Comparison of ENCODE assay signal across 27 mouse cellular contexts in genomic region chr1:190142584-190142983, GRCm38 (mm10). TPM values are rescaled to one million over a fixed set of nuclear protein-coding genes. Genes with fewer than 3 reads are reported as not detected.
DNase-seq lines count a peak whose midpoint lies in the region; ATAC-seq and TF ChIP-seq lines count a peak whose summit lies in the region.
"Had no signal": no experiment of that assay in that cellular context is flagged by ENCODE, and none has a peak within 500 bp of the region (broad histone marks: within the 10 kb centered on the region; RNA-seq: fewer than 3 reads in every experiment).

No protein-coding gene starts in this region.

- TF ChIP-seq CTCF in layer of hippocampus, adult 2 months (conservative IDR thresholded peaks at IDR 0.05), result no peak

- H3K36me3 ChIP-seq in heart, embryonic 12.5 days, result peaks cover 40% of the 10 kb centered on the region
- peaks cover 36% of the 10 kb centered on the region for H3K36me3 ChIP-seq in hindbrain, embryonic 10.5 days
- no peaks in the 10 kb centered on the region for H3K36me3 ChIP-seq in hindbrain, embryonic 16.5 days (ENCODE audit: control insufficient read depth, insufficient read depth, low read length)
- H3K36me3 ChIP-seq: hindbrain, embryonic 13.5 days; liver, embryonic 12.5 days; neural tube, embryonic 15.5 days had no signal

- H3K4me3 ChIP-seq in heart, embryonic 12.5 days, result no peak overlapping the region
- H3K4me3 ChIP-seq in hindbrain, embryonic 10.5 days, result no peak overlapping the region
- no peak overlapping the region for H3K4me3 ChIP-seq in hindbrain, embryonic 16.5 days (ENCODE audit: low read length)
- H3K4me3 ChIP-seq in layer of hippocampus, adult 2 months, result no peak overlapping the region
- H3K4me3 ChIP-seq: forebrain, embryonic 13.5 days; hindbrain, embryonic 13.5 days; liver, embryonic 12.5 days; midbrain, embryonic 13.5 days; neural tube, embryonic 15.5 days had no signal

- H3K9me3 ChIP-seq in heart, embryonic 12.5 days (replicated peaks), result no peaks in the 10 kb centered on the region
- no peaks in the 10 kb centered on the region for H3K9me3 ChIP-seq in hindbrain, embryonic 10.5 days
- no peaks in the 10 kb centered on the region for H3K9me3 ChIP-seq in hindbrain, embryonic 16.5 days (ENCODE audit: control insufficient read depth, low read length)
- H3K9me3 ChIP-seq: forebrain, embryonic 13.5 days; hindbrain, embryonic 13.5 days; liver, embryonic 12.5 days; midbrain, embryonic 13.5 days; neural tube, embryonic 15.5 days had no signal

- no peak overlapping the region for H3K4me2 ChIP-seq in heart, embryonic 12.5 days
- H3K4me2 ChIP-seq in hindbrain, embryonic 16.5 days (ENCODE audit: low read length), result no peak overlapping the region
- H3K4me2 ChIP-seq: forebrain, embryonic 13.5 days; hindbrain, embryonic 13.5 days; liver, embryonic 12.5 days; midbrain, embryonic 13.5 days; neural tube, embryonic 15.5 days had no signal

- no peak; the same call in 1 of the 2 replicates for ATAC-seq in heart, embryonic 12.5 days (ENCODE audit: insufficient number of reproducible peaks, low FRiP score)
- ATAC-seq in hindbrain, embryonic 16.5 days, result no peak
- ATAC-seq: CD4-positive, CD25-positive, alpha-beta regulatory T cell, adult 4 months; forebrain, embryonic 13.5 days; inflammation-experienced regulatory T-cells, adult 6 months; liver, embryonic 12.5 days; liver, postnatal 0 days; midbrain, embryonic 13.5 days had no signal

- intact Hi-C loops in heart, postnatal 14 days (cut with DNase I), result loop anchor here (10.0 kb wide), 1 partner anchor 552 kb away; no protein-coding TSS in a partner anchor

- no peak for DNase-seq in heart, postnatal 14 days
- DNase-seq in hindbrain, embryonic 10.5 days (ENCODE audit: low spot score), result no peak
- no peak for DNase-seq in layer of hippocampus, adult 2 months (ENCODE audit: low spot score in 2 of 2)
- no peak for DNase-seq in layer of hippocampus, adult 9-11 months
- DNase-seq: adrenal gland, postnatal 14 days; cerebellum, adult 11 months; cerebellum, adult 9-10 months; cerebellum, postnatal 36 days; gastrocnemius, postnatal 10 days; kidney, adult 18-20 months; kidney, postnatal 14 days; left cerebral cortex, postnatal 4 days; liver, postnatal 0 days; lung, postnatal 36 days; retina, postnatal 1 day; right cerebral cortex, postnatal 14 days; thymus, postnatal 4 days had no signal

- no peak overlapping the region for H3K9ac ChIP-seq in heart, embryonic 12.5 days
- no peak overlapping the region for H3K9ac ChIP-seq in hindbrain, embryonic 16.5 days (ENCODE audit: low read depth, low read length)
- H3K9ac ChIP-seq: forebrain, embryonic 13.5 days; hindbrain, embryonic 13.5 days; liver, embryonic 12.5 days; liver, postnatal 0 days; midbrain, embryonic 13.5 days; neural tube, embryonic 15.5 days had no signal

- H3K4me1 ChIP-seq in heart, embryonic 12.5 days (replicated peaks), result peaks cover 49% of the 10 kb centered on the region
- H3K4me1 ChIP-seq in hindbrain, embryonic 10.5 days (replicated peaks), result peaks cover 59% of the 10 kb centered on the region
- peaks cover 8% of the 10 kb centered on the region; the same call in 1 of the 2 replicates for H3K4me1 ChIP-seq in hindbrain, embryonic 16.5 days (ENCODE audit: control insufficient read depth, insufficient read depth, low read depth, low read length)
- H3K4me1 ChIP-seq: liver, embryonic 12.5 days had no signal

- 29% methylated on average over 4 of the region's 4 CpGs for WGBS in heart, embryonic 12.5 days
- WGBS in hindbrain, embryonic 10.5 days, result 41% methylated on average over 4 of the region's 4 CpGs
- 55% methylated on average over 4 of the region's 4 CpGs for WGBS in hindbrain, embryonic 16.5 days

- H3K27me3 ChIP-seq in heart, embryonic 12.5 days (replicated peaks), result no peaks in the 10 kb centered on the region
- H3K27me3 ChIP-seq in hindbrain, embryonic 10.5 days (ENCODE audit: insufficient read depth, poor library complexity, severe bottlenecking), result peaks cover 4% of the 10 kb centered on the region; the same call in 1 of the 2 replicates
- no peaks in the 10 kb centered on the region; the same call in 1 of the 2 replicates for H3K27me3 ChIP-seq in hindbrain, embryonic 16.5 days (replicated peaks; ENCODE audit: control insufficient read depth, insufficient read depth, low read length)
- H3K27me3 ChIP-seq: liver, embryonic 12.5 days; midbrain, embryonic 13.5 days; neural tube, embryonic 15.5 days had no signal

- H3K27ac ChIP-seq in heart, embryonic 12.5 days (ENCODE audit: poor library complexity, severe bottlenecking), result peak overlapping the region; percentile 94
- H3K27ac ChIP-seq in hindbrain, embryonic 10.5 days, result peak overlapping the region; percentile 50; the same call in 1 of the 2 replicates
- no peak overlapping the region for H3K27ac ChIP-seq in hindbrain, embryonic 16.5 days (ENCODE audit: low read depth, low read length)
- H3K27ac ChIP-seq in layer of hippocampus, adult 2 months, result peak overlapping the region; percentile 63
- H3K27ac ChIP-seq: forebrain, embryonic 13.5 days; hindbrain, embryonic 13.5 days; liver, embryonic 12.5 days; midbrain, embryonic 13.5 days; neural tube, embryonic 15.5 days had no signal

RNA-seq across cellular contexts. Expression of gene Prox1, which starts 27.9 kb away (rescaled TPM):
- polyA plus RNA-seq in heart, embryonic 12.5 days (2016; fragmentation: Nextera tagmentation; extraction: Ambion mirVana), result 26.5 and 29.6 TPM in 2 replicates
- 10 to 100 TPM; 39.5 to 43.6 TPM for total RNA-seq in heart, postnatal 14 days (2021)
- 7.5 and 9.4 TPM in 2 replicates for polyA plus RNA-seq in hindbrain, embryonic 10.5 days (2016; fragmentation: Nextera tagmentation; extraction: Ambion mirVana)
- polyA plus RNA-seq in hindbrain, embryonic 16.5 days (2015; fragmentation: Nextera tagmentation; extraction: Ambion mirVana), result 6.1 and 6.9 TPM in 2 replicates
- total RNA-seq in layer of hippocampus, adult 2 months (2021), result 100 to 1,000 TPM; 102 to 112 TPM
- total RNA-seq: megakaryocyte, adult 5-6 weeks had no signal
